Mouse (Mus musculus) liver, adult 2 months (tissue): ENCODE measurements at regions not wholly inside any gene's neighbourhood (a gene's known extent, or its start where the extent isn't known, plus 50 kb on each side); places are given as distances from the start of the nearest gene placed in this dataset.
A peak's percentile ranks its signal among the peaks of the same experiment; 100 is the strongest.

Source experiments
- DNase-seq: peaks from one replicate; pipeline ENCODE4 v3.0.0-alpha.2; 2011; ENCODE audit warnings: low read depth, low spot score; ENCODE audit errors: extremely low read depth
- H3K27ac ChIP-seq: fragments of 200-500 bp; replicated peaks from 2 replicates; pipeline ENCODE4 v1.5.1; 2012; ENCODE audit warnings: low read depth, mild to moderate bottlenecking, control low read depth, inconsistent platforms, low read length; ENCODE audit not compliant: insufficient read depth
- H3K27me3 ChIP-seq: fragments of 200-500 bp; 2 replicates; pipeline ENCODE4 v1.6.1; 2012; ENCODE audit warnings: mild to moderate bottlenecking, moderate library complexity, low read length, inconsistent platforms; ENCODE audit not compliant: control insufficient read depth, insufficient read depth
- H3K36me3 ChIP-seq: fragments of 200-500 bp; 2 replicates; pipeline ENCODE4 v1.6.1; 2012; ENCODE audit warnings: low read length, inconsistent platforms; ENCODE audit not compliant: control insufficient read depth, insufficient read depth
- H3K4me1 ChIP-seq: fragments of 200-500 bp; 2 replicates; pipeline ENCODE4 v1.6.1; 2011; ENCODE audit warnings: low read length; ENCODE audit not compliant: control insufficient read depth, insufficient read depth
- H3K4me3 ChIP-seq: fragments of 200-500 bp; 2 replicates; pipeline ENCODE4 v1.5.1; 2011; ENCODE audit warnings: low read depth, mild to moderate bottlenecking, control low read depth, low read length, moderate library complexity; ENCODE audit not compliant: insufficient read depth
- H3K79me2 ChIP-seq: fragments of 200-500 bp; 2 replicates; pipeline ENCODE4 v1.6.1; 2012; ENCODE audit warnings: inconsistent platforms, mild to moderate bottlenecking, low read length, moderate library complexity; ENCODE audit not compliant: control insufficient read depth, insufficient read depth
- H3K9ac ChIP-seq: fragments of 200-500 bp; 2 replicates; pipeline ENCODE4 v1.6.1; 2012; ENCODE audit warnings: low read depth, mild to moderate bottlenecking, control low read depth, inconsistent platforms, low read length
- CTCF ChIP-seq: fragments of 200-500 bp; IDR thresholded peaks from 2 replicates; pipeline ENCODE4 v1.5.1; 2011; ENCODE audit warnings: low read depth, low read length, control low read depth
- POLR2A ChIP-seq: fragments of 200-500 bp; IDR thresholded peaks from 2 replicates; pipeline ENCODE4 v1.6.1; 2011; ENCODE audit warnings: low read length, control low read depth; ENCODE audit not compliant: insufficient read depth; ENCODE audit errors: extremely low read depth
- WGBS: fragments of 180-500 bp; shearing (Covaris S2); methylation state at CpG from one replicate; pipeline ENCODE4 v1.1.7; 2018; 5-methylcytosine and 5-hydroxymethylcytosine counted together

- no peaks in the 10 kb centered on the region for H3K4me1 ChIP-seq
- WGBS: 64% methylated on average over 2 of the region's 2 CpGs
- TF ChIP-seq POLR2A (no peak), CTCF (no peak)
Observed at GRCm38 (mm10) chr7:36218386-36218785, 415.6 kb upstream of the Zfp507 start.

GRCm38 (mm10) chr7:36210034-36210433 lies 407.2 kb upstream of the Zfp507 start:
- no peak overlapping the region for H3K9ac ChIP-seq
- DNase-seq: peak; percentile 21
- no peaks in the 10 kb centered on the region for H3K4me1 ChIP-seq
- H3K4me3 ChIP-seq: no peak overlapping the region
- no peak overlapping the region for H3K27ac ChIP-seq
- H3K36me3 ChIP-seq: no peaks in the 10 kb centered on the region
- 70% methylated on average over 4 of the region's 4 CpGs for WGBS
- H3K27me3 ChIP-seq: no peaks in the 10 kb centered on the region
- no peaks in the 10 kb centered on the region for H3K79me2 ChIP-seq
- TF ChIP-seq POLR2A (no peak), CTCF (no peak)

More at GRCm38 (mm10) chr7:36218386-36218785, 415.6 kb upstream of the Zfp507 start:
- no peak for DNase-seq
- H3K27ac ChIP-seq: no peak overlapping the region
- no peak overlapping the region for H3K4me3 ChIP-seq
- no peaks in the 10 kb centered on the region for H3K79me2 ChIP-seq
- H3K36me3 ChIP-seq: no peaks in the 10 kb centered on the region
- H3K27me3 ChIP-seq: no peaks in the 10 kb centered on the region
- H3K9ac ChIP-seq: no peak overlapping the region

- DNase-seq: no peak
- Histone ChIP-seq H3K4me1 (no peaks in the 10 kb centered on the region), H3K79me2 (no peaks in the 10 kb centered on the region), H3K27ac (no peak overlapping the region), H3K27me3 (no peaks in the 10 kb centered on the region), H3K9ac (no peak overlapping the region), H3K4me3 (no peak overlapping the region), H3K36me3 (no peaks in the 10 kb centered on the region)
- 90% methylated on average over 17 of the region's 17 CpGs for WGBS
- no peak for TF ChIP-seq CTCF
- TF ChIP-seq POLR2A: no peak
Observed at GRCm38 (mm10) chr7:36207525-36208260, 404.9 kb upstream of the Zfp507 start.

DNA sequence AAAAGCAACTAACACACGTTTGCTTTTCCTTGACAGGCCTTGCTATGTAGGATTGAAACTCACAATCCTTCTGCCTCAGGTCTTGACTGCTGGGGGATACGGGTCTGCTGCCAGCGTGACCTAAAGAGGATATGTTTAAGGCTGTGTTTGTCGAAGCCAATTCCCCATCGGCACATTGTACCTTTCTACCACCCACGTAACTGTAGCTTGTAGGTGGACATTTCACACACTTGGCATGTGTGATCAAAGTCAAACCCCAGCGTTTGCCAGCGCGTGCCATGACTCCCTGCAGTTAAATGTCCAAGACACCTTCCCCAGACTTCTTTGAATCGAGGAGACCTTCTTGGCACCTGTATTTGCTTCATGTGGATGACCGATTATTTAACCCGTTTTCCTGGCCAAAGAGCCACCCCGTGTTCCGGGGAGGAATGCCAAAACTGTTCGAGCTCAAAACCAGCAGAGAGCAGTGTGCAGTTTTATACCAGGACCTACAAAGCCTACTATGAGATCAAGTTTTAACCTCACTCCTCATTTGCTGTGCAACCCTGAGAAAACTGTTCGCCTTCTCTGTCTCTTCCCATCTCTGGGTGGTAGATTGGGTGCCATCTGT lies 395.4 kb upstream of the Zfp507 start:
- no peaks in the 10 kb centered on the region for H3K27me3 ChIP-seq
- H3K36me3 ChIP-seq: no peaks in the 10 kb centered on the region
- no peaks in the 10 kb centered on the region for H3K79me2 ChIP-seq
- H3K4me1 ChIP-seq: no peaks in the 10 kb centered on the region
- WGBS: 81% methylated on average over 16 of the region's 16 CpGs
- H3K27ac ChIP-seq: no peak overlapping the region
- H3K4me3 ChIP-seq: no peak overlapping the region
- no peak overlapping the region for H3K9ac ChIP-seq
- DNase-seq: no peak
- no peak for TF ChIP-seq POLR2A
- TF ChIP-seq CTCF: no peak

DNA sequence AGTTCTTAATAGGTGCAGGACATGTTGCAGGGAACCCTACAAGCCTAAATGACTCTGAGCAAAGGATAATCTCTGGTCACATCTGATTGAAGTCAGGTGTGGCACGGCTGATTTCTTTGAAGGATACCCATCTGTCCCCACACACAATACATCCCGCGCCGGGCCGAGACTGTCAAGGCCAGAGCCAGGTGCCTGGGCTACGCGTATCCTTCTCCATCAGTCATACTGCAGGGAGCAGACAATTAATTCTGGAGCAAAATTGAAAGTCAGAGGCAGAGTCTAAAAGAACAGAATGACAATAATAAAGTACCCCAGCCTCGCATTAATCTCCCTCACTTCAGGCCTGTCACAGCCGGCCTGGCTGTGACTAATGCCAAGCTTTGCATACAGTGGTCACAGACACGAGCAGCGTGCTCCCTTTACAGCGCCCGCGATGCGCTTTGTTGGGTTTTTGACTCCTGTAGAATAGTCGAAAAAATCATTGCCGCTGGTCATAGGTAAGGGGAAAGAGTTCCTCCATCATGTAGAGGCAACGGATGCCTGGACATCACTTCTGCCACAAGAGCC lies 393.4 kb upstream of the Zfp507 start:
- no peak overlapping the region for H3K4me3 ChIP-seq
- 90% methylated on average over 18 of the region's 18 CpGs for WGBS
- H3K4me1 ChIP-seq: no peaks in the 10 kb centered on the region
- no peaks in the 10 kb centered on the region for H3K79me2 ChIP-seq
- H3K9ac ChIP-seq: no peak overlapping the region
- no peaks in the 10 kb centered on the region for H3K27me3 ChIP-seq
- H3K36me3 ChIP-seq: no peaks in the 10 kb centered on the region
- H3K27ac ChIP-seq: no peak overlapping the region
- DNase-seq: no peak
- TF ChIP-seq CTCF (no peak), POLR2A (no peak)

DNA sequence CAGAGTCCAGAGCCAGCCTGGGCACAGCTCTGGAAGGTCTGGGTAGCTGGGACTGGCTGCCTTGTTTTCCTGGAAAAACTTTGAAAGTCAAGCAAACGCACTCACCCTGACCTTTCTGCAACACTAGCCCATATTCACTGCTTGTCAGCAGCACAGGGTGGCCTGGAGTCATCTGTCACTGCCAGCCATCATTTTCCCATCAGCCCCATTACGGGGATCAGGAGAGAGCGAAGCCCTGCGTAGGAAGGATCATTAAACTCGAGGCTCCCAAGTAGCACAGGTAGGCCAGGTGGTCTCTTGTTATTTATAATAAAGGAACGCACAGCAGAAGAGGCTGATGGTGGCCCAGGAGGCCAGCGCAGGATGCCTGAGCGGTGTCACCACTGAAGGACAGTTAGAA lies 389.8 kb upstream of the Zfp507 start:
- no peak overlapping the region for H3K9ac ChIP-seq
- H3K27me3 ChIP-seq: no peaks in the 10 kb centered on the region
- no peak for DNase-seq
- TF ChIP-seq CTCF (no peak), POLR2A (no peak)
- WGBS: 82% methylated on average over 8 of the region's 8 CpGs
- no peaks in the 10 kb centered on the region for H3K79me2 ChIP-seq
- no peaks in the 10 kb centered on the region for H3K36me3 ChIP-seq
- no peak overlapping the region for H3K4me3 ChIP-seq
- H3K27ac ChIP-seq: no peak overlapping the region
- no peaks in the 10 kb centered on the region for H3K4me1 ChIP-seq
